Mouse (Mus musculus) left cerebral cortex, postnatal 25 days (tissue): Measurements from ENCODE around the gene Dclre1a. TPM values are rescaled to one million over a fixed set of nuclear protein-coding genes. Genes with fewer than 3 reads are reported as not detected.

Source experiments
- DNase-seq, 2 experiments: peaks; one replicate each; pipeline ENCODE4 v3.0.0; 2022; ENCODE audit warnings: low spot score in 2 of 2, mixed read lengths in 1 of 2
- intact Hi-C: fragments of 180-260 bp; cut with DNase I; formaldehyde crosslinking; loops from one replicate; pipeline ENCODE4 v1.15.1; 2025
- total RNA-seq, 2 experiments: library from RNA; stranded (reverse); gene quantifications; 2 replicates each; pipeline ENCODE4 v1.2.3; 2021

The Dclre1a gene
- total RNA-seq, 2 experiments from 2014 or later: 9.3 to 11.0 TPM

DNA sequence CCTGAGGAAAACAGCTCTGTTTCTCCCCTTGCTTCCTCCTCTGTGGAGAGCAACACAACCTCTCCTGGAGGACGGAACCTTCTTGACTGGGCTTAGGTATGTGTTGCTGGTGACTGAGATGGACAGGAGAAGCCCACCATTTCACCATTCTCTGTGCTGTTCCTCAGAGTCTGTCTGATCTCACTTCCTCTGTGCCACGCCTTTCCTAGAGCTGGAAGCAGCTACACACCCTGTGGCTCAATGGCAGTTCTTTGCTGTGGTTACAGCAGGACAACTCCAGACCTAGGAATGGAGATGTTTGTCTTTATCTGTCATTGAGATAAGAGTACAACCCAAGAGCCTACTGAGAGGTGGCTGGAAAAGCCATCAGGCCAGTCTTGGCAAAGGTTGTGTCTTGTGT is 60.7 kb downstream of the Dclre1a start:
- no peak for DNase-seq
- intact Hi-C loops: no loop called here

DNA sequence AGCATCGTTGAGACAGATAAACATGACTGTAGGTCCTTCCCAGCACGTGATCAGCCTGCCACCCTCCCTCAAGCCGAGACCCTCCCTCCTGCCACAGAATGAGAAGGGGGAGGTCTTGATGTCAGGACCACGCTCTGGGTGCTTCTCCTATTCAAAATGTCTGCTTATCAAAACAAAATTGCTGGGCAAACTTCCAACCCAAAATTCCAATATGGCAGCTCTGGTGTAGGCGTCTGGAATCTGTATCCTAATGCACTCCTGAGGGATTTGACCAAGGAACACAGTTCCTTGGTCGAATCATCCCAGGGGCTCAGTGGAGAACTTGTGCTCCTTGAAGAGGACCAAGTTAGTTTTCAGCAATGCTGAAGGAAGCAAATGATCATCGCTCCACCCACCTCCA is 61.1 kb downstream of the Dclre1a start:
- intact Hi-C loops: no loop called here

DNA sequence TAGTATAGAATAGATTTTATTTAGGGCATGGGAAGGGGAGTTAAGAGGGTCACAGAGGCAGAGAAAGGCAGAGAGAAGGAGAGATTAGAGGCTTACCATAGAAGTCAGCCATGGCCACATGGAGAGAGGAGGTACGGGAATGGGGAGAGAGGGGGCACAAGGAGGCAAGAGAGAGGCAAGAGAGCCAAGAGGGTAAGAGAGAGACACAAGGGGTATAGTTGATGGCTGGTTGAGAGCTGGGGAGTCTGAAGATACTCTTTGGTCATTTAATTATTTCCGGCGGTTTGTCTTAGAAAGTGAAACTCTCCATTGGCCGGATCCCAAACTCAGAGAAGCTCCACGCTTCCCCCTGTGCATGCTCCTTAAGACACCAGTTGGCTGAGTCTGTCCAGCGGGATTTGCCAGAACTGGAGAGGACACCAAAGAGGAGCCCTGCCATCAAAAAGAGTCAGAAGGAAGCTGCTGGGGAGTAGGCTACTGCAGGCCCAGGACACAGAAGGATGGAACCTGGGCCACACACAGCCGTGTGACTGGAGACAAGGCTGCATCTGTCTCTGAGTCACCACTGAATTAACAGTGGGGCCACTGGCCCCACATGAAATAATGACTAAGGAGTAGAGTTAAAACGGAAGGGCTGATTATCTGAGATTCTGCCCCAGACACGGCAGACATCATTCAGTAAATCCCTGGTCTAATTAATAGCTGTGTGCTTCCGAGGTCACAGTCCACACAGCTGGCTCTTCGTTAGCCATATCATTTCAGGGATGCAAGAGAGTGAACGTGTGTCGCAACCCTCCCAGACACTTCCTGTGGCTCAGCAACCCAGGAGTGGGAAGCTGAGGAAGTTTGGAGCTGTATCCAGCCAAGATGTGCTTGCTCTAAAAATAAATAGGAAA is 62.4 kb downstream of the Dclre1a start:
- intact Hi-C loops: no loop called here
- no peak for DNase-seq

More for the DNA sequence above, 61.1 kb downstream of the Dclre1a start:
- DNase-seq: no peak

DNA sequence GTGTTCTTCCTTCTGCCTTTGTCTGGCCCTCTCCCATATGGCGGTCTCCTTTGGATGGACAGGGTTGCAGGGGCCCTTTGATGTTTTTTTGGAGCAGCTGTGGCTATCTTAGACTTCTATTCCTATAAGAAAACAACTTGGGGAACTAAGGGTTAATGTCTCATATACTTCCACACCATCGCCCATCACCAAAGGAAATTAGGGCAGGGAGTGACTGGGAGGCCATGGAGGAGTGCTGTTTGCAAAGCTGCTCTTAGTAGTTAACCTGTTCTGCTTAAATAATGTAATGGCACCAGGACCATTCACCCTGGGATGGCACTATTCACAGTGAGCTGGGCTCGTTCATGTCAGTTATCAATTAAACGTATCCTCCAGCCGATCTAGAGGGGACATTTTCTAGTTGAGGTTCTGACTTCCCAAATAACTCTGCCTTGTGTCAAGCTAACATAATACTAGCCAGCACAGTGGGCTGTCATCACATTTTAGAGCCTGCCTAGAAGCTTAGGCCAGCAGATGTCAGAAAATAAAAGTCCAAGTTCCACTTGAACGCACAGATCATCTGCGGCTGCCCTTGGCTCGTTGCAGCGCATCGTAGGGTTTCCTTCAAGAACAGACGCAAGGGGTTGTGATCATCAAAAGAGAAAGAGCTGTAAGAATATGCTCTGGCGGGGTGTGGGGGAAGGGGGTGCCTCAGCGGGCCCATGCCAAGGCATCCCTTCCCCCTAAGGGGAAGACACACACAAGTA is 63.2 kb downstream of the Dclre1a start:
- DNase-seq: no peak
- intact Hi-C loops: no loop called here

Other genes starting within 250 kb of the Dclre1a start
- gene Nrap, start 158.2 kb downstream of the Dclre1a start, total RNA-seq: under 1 TPM; 0.64 to 0.69 TPM
- gene Casp7, start 151.1 kb downstream of the Dclre1a start, total RNA-seq: 1 to 10 TPM; 3.5 to 3.8 TPM
- gene Plekhs1, start 86.6 kb downstream of the Dclre1a start, total RNA-seq: 1 to 10 TPM in 1 of 2 experiments, under 1 TPM in 1; 0.96 to 1.1 TPM
- 10 to 100 TPM; 11.2 to 12.1 TPM for gene Nhlrc2, start within 50 bp of the Dclre1a start, total RNA-seq
- gene Adrb1, start 174.0 kb upstream of the Dclre1a start, total RNA-seq: 10 to 100 TPM; 45.1 to 48.1 TPM